Mouse (Mus musculus) brain, embryonic 14.5 days (tissue): ENCODE measurements around the gene Gm43638.

ENCODE experiments used
- CTCF ChIP-seq: fragments of 200-500 bp; IDR thresholded peaks from 2 replicates; pipeline ENCODE4 v1.5.1; 2012; ENCODE audit warnings: inconsistent platforms, mild to moderate bottlenecking, moderate library complexity, borderline replicate concordance; ENCODE audit not compliant: insufficient read depth, insufficient read length; ENCODE audit errors: extremely low read depth
- POLR2A ChIP-seq: fragments of 200-500 bp; IDR thresholded peaks from 2 replicates; pipeline ENCODE4 v1.6.1; 2012; ENCODE audit warnings: mild to moderate bottlenecking, inconsistent platforms, borderline replicate concordance; ENCODE audit not compliant: poor library complexity, insufficient read depth, insufficient read length, severe bottlenecking; ENCODE audit errors: extremely low read depth

DNA sequence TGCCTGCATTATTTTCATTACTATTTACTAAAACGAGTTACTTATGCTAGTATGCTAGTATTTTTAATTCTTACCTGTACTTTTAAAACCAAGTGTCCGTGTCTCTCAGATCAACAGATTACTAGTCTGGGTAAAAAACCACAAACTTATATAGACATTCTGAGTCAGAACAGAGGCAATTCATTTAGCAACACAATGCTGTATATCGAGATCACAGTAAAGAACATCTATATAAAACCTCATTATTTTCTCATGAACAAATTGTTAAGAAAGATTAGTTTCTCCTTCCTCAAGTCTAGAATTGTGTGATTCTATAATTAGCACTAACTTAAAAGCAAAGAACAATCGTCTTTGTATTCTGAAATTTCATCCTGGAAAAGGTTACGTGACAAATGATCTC, 4.4 kb downstream of the Gm43638 start, which contains the start of gene Ugt2a2:
- TF ChIP-seq CTCF (no peak), POLR2A (no peak)
